Mouse (Mus musculus) gastrocnemius, postnatal 25 days (tissue): ENCODE results near the gene Ccl2. TPM values are rescaled to one million over a fixed set of nuclear protein-coding genes. Genes with fewer than 3 reads are reported as not detected.

Source experiments
- DNase-seq: peaks from one replicate; pipeline ENCODE4 v3.0.0; 2022
- long read RNA-seq, 2 experiments: library from polyadenylated mRNA; stranded (forward); transcript quantifications; one replicate each; pipeline ENCODE4 v2.0.0; 2021
- total RNA-seq, 2 experiments: library from RNA; stranded (reverse); gene quantifications; 1 replicate in 1 of 2; 2 replicates in 1 of 2; pipeline ENCODE4 v1.2.3; 2021

Gene Ccl2
- total RNA-seq: under 1 TPM; 0.35 to 0.46 TPM
- long read RNA-seq, experiment 1, partial matches to known transcripts: 0 of 3 reads
- long read RNA-seq, experiment 1, other reads (novel, unspliced or antisense): 0 of 3 reads
- long read RNA-seq, experiment 2, partial matches to known transcripts: 0 of 1 reads
- long read RNA-seq, experiment 2, other reads (novel, unspliced or antisense): 0 of 1 reads

DNA sequence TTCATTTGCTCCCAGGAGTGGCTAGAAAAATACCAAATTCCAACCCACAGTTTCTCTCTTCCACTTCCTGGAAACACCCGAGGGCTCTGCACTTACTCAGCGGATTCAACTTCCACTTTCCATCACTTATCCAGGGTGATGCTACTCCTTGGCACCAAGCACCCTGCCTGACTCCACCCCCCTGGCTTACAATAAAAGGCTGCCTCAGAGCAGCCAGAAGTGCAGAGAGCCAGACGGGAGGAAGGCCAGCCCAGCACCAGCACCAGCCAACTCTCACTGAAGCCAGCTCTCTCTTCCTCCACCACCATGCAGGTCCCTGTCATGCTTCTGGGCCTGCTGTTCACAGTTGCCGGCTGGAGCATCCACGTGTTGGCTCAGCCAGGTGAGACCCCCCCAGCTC is at the start of gene Ccl2:
Ccl2 (plus strand) TSS at position 216 of the 400 bp plus-strand sequence.
- peak; percentile 83 for DNase-seq

DNA sequence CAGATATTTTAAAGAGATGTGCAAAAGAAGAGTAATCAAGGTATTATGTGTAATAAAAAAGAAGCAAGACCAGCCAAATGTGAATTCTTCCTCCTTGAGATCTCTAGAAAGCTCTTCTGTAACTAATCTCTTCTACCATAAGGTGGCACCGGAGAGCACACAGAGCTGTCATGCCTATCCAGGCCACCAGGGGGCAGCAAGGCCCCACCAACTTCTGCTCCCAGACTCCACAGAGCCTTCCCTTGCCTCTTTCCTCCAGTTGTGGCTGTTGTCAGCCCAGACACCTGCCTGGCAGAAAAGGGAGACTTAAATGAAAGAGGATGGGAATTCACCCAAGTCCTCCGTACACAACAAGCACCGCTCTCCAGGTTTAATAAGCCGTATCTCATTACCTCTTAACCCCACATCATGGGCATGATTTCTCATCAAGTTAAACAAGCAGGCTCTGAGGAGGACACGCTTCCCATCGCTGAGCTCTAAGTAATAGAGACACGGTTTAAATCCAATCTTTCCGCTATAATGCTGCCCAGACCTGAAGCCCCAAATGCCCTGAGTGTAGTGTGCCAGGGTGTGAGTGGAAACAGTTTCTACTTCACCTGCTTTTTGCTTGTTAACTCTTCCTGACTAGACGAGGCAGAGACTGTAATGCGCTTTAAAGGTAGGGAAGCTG is 39.1 kb upstream of the Ccl2 start:
- peak; percentile 36 for DNase-seq

DNA sequence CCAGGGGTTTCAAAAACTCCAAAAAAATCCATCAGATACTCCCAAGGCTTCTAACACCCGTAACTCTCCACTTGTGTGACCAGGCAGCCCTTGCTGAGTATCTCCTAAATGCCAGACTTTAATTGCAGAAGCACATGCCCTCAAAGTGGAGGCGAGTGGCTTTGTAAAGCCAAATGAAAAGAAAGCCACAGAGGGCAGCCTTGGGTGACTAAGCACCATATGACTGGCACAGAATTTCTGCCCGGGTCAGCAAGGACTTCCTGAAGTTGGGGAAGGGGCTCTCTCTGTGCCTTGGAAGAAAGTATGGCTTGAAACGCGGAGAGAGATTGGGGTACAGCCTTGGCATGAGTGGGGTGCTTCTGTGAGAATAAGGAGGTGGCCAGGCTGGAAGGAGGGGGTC is 38.3 kb upstream of the Ccl2 start:
- no peak for DNase-seq

DNA sequence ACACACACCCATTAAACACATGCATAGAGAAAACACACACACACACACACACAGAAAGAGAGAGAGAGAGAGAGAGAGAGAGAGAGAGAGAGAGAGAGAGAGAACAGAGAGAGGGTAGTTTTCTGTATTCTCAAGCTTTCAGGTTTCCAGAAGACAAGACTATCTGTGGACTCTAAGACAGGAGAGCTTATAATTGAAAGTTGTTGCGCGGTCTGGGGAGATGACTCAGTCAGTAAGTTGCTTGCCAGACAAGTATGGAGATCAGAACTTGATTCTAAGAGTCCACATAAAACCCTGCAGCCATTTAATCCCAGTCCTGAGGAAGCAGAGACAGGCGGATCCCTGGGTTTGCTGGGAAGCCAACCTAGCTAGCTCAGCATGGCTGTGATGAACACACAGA is 36.7 kb upstream of the Ccl2 start:
- DNase-seq: no peak

DNA sequence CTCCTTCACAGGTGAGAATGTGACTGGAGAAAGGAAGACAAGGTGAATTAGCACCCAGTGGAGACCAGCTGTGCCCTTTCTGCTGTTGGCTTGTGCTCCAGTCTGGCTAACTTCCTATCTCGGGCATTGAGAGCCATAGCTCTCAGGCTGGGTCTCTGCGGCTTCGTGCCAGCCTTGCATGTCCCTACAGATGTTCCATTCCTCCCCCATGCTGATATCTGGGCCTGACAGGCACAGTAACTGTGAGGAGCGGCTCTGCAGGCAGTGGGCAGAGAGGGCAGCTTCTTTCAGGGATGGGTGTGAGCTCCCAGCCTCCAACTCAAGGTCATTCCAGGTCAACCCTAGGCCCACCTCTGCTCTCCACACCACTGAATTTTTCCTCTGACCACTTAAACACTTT is 35.9 kb upstream of the Ccl2 start:
- DNase-seq: no peak

DNA sequence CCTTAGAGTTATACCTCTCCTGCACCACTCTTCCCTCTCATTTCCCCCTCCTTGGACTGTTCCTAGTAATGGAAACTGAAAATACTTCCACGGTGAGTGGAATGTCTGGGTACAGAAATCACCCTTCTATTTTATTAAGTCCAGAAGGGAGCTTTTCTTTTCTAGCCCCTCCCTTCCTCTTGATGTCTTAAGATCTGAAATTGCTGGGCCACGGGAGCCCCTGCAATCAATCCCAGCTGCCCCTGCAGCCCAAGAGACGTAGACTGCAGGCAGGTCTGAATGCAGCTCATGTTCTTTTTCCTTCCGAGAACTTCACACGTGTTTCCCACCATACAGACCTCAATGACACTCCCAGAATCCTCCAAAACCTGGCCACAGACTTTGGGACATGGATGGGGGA is 34.8 kb upstream of the Ccl2 start:
- no peak for DNase-seq

DNA sequence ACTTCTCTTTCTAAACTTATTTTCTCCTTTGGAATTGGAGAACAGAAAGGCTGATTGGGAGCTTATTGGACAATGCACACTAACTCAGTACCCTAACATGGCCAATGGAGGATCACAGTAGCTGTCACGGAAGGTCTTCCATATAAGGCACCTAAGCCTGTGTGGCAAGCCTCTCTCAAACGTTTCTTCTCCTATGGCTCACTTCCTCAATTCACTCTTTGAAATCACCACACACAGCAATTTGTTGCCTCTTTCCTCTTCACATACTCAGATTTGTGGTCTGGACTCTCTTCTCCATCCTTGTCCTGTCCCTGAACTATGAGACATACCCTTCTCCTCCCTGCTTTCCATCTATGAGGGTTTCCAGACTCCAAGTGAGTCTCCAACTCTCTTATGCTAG is 30.6 kb upstream of the Ccl2 start:
- no peak for DNase-seq

DNA sequence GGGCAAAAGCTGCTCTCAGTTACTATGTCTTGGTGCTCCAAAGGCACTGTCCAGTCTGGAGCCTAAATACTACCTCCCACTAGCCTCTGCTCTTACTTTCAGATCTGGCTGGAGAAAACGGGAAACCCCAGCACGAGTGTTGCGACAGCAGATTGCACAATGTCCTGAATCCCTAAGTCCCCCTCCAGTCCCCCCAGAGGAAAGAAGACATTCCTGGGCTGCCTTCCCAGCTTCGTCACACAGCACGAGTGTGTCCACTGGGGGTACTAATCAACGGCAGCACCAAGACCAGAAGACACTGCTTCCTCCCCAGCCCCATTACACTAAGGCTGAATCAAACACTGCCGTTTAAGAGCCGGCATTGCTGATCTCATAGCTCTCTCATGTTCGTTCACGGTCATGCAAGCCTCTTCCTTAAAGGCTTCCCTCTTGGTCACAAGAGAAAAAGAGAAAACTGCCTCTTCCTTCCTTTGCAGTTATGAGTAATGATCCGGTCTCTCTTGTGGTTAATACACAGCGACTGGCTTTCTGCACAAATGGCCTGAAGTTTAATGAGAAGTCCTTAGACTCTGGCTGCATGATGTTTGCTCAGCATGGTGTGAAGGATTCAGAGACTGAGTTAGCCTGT is 28.5 kb upstream of the Ccl2 start:
- peak; percentile 78 for DNase-seq

DNA sequence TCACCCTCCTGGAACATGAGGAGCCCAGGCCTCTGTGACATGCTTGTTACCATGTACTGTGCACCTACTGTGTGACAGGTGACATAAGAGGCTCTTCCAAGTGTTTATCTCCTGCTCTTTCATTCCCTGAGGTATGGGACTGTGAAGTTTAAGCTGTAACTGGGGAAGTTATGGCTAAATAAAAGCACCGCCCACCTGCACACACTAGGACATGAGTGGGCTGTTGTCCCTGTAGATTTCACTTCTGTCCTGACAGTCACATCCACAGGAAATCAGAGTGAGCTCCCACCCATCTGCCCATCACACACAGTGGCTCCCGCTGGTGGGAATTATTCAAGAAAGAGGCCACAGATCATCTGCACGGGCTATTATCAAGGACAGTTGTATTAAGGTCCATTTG is 25.3 kb upstream of the Ccl2 start:
- DNase-seq: no peak

DNA sequence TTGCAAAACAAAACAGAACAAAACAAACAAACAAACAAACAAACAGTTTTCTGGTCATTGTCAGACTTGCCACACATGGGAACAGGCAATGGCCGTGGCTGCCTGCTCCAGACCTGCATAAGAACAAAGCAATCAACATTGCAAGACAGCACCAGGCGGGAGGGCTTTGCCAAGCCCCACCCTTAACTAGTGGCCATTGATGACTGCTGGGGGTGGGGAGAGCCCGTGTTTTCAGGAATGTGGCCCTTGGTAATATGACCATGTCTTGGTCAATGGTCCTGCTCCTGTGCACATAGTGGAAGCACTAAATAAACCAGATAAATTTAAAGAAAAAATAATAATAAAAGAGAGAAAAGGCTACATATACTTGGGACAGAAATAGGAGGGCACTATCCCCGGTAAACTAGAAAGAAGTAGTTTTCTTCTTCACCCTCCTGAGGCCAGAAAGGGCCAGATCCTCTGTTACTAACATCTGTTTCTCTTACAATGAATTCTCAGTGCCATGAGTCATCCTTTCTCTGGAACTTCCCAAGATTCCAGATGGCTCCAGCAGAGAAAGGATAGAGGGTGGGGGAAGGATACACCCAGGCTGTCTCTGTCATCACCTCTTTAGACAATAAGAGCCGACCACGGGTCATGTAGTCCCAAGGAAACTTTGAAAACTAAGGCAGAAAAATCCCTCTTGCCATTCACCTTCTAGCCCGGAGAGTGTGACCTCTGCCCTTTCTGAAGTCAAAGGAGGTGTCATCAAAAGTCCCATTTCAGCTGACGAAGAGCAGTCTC is 23.8 kb upstream of the Ccl2 start:
- DNase-seq: peak; percentile 32

DNA sequence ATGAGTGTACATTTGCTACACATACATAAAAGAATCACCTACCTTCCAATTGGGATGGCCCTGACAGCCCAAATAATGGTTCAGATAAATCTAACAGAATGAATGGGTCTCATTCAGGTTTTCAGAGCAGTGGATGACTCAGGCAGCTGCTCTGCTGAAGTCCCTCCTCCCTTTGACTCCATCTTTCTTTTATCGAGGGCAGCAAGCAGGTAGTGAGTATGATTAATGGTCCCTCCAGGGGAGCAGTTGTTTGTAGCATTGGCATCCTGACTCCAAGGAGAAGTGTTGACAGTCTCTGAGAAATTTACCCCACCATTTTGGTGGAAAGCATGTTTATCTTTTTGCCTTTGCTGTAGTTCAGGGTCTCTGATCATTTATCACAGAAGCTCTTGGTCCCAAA is 21.6 kb upstream of the Ccl2 start:
- DNase-seq: no peak

DNA sequence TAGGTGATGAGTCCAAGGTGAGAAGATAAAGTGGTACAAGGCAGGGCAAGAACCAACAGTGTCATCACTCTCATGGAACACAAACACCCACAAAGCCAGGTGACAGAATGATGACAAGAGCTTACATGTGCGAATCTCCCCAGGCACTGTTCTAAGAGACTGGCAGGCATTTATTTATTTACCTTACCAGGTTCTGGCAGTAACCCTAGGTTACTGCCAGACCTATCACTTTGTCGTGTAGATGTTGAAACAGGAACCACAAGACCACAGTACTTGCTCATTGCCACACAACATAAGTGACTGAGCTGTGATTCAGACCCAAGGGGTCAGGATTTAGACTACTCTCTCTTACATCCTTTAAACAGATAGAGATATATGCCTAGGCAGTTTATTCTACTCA is 20.3 kb upstream of the Ccl2 start:
- no peak for DNase-seq

DNA sequence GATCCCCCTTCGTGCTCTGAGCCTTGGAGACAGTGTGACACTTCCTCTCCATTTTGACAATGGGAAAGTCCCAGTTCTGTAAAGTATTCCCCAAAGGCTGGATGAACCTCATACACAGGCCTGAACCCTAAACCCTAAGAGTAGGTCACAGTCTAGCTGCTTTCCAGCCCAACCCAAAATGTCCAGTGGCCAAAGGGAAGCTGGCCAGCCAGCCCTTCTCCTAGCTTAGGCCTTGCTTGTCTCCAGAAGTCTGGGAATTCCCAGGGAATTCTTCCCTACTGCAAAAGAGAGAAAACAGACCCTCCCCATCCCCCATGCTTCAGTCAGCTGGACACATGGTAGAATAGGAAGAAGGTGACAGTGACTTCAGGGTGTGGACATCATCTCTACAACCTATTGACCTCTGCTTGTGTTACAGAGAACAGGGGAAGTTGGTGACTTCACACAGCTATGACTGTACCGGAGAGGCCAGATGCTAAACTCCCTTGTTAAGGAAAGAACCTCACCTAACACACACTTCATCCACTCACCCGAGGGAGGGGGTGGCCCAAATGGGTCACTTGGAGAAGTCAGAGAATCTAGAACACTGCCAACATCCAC is 19.1 kb upstream of the Ccl2 start:
- DNase-seq: peak; percentile 31

DNA sequence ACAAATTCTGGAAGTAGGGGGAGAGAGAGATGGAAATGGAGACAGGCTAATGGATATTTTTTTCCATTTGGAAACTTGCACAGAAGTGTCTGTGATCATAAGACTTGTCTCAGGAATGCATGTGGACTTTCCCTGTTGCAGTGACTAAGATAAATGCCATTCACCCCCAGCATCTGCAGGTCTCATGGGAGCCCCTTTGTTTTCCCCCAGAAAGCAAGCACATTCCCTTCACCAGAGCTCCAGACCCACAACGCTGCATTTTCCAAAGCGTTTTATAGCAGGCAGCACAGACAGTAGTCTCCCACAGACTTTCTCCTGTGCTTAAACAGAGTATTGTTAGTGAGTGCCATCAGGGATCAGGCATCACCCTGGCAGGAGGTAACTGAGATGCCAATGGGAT is 16.0 kb upstream of the Ccl2 start:
- no peak for DNase-seq

DNA sequence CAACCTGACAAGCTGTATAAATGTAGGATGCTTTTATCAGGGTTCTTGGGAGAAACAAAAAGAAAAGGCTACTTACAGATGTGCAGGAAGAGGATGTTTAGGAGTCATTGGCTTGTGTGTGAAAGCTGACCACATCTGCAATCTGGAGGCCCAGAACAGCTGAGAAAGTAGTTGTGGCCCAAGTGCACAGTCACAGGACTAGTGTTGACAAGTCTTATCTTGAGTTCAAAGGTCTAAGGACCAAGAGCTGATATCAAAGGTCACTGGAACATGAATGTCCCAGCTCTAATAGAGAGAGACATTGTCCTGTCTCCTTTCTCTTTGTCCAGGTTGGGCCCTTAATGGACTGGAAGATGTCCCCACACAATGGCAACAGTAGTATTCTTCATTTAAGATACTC is 15.6 kb upstream of the Ccl2 start:
- no peak for DNase-seq

DNA sequence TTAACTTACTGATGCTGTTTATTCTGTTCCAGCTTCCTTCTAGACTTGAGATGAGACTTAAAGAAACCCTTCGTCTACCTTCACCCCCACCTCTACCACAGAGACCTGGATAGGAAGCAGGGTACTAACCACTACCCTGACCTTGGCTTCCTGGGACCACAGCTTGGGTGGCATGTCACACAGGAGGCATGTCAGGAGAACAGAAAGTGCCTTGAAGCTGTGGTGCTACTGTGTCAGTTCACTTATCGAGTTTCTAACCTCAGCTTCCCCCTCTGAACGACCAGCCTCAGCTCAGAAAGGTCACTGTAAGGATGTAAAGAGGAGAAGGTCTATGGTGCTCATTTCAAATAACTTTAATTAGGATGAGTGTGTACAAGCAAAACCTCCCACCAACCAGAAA is 14.0 kb upstream of the Ccl2 start:
- no peak for DNase-seq

DNA sequence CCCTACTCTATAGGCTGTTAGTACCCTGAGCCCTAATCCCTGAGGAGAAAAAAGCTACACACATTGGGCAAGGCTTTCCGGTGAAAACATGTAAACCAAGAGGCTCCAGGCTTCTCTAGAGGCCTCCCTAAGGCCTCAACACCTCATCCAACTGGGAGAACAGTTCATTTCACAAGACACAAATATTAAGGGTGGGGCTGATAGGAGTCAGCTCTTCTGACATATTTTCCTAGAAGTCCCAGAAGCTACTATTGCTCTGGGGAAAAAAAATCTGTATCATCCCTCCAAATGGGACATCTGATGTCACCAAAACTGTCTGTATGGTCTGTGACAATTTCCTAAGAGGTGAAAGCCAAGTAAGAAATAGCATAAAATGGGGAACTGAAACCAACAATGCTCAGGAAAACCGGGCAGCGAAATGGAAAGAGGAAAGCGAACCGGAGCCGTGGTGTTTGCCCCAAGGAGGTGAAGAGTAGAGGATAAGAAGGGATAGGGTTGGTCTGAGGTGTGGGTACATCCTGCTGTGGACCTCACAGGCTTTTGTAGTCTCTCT is 12.8 kb upstream of the Ccl2 start:
- no peak for DNase-seq

DNA sequence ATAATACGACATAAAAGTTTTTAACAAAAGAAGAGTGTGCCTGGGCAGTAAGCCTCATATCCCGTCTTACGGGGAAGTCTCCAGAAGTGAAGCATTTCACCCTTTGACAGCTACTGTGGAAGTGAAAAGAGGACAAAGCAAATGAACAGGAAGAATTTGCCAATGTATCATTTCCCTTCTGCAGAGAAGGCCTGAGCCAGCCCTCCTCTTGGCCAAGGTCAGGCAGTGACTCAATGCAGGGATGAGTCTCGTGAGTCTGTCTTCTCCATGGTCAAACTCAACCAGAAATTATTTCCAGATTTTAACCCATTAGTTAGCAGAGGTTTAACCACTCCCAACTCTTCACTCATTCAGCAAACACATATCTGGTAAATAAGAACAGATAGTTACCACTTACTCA is 11.6 kb upstream of the Ccl2 start:
- no peak for DNase-seq

DNA sequence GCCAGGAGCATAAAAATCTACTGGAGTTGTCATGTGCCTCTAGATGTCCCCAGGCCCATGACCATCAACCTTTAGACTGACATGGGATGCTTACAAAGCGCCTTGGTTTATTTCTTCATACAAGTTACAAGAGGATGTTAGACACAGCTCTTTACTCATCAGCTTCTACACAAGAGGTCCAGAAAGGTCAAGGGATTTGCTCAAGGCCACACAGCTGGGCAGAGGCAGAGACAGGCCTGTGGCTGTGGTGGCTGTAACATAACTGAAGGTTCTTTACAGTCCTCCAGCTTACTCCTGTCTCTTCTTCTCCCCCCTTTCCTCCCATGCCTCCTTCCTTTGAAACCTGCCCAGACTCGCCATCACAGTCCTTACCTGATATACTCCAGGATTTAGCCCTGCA is 5.2 kb upstream of the Ccl2 start:
- no peak for DNase-seq

DNA sequence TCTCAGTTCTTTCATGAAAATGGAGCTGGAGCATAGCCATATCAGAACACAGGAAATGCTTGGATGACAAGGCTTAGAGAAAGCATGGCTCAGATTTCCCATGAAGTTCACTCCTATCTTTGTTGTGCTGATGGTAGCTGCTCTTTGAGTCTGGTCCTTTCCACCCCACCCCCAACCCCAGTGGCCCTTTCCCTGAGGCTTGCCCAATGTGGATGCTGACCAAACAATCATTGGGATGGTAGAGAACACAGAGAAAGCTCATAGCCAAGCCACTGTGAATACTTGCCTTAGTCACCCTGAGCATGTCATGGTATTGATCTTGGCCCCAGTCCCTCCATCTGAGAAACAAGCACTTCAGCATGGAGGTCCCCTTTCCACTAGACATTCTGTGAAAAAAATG is 3.2 kb upstream of the Ccl2 start:
- no peak for DNase-seq

DNA sequence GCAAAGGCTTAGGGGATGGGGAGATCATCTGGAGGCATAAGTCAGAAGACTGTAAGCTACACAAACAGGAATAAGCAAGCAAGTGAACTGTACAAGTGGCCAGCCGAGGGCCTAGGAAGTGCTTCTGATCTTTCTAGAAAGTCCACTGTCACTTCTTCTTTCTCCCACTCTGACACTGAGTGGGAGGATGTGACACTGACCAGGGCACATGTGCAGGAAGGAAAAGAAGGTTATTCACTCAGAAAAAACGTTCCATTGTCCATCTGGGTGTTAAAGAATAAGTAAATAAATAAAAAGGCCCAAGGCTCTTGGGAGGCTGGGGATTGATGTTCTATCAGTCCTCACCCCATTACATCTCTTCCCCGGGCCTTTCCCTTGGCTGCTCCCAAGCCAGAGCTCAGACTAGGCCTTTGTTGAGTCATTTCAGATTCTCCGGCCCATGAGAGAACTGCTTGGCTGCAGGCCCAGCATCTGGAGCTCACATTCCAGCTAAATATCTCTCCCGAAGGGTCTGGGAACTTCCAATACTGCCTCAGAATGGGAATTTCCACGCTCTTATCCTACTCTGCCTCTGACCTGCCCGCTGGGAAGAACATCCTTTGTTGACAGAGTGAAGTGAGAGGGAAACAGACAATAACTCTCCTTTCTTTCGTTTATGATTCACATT is 2.6 kb upstream of the Ccl2 start:
- peak; percentile 87 for DNase-seq

DNA sequence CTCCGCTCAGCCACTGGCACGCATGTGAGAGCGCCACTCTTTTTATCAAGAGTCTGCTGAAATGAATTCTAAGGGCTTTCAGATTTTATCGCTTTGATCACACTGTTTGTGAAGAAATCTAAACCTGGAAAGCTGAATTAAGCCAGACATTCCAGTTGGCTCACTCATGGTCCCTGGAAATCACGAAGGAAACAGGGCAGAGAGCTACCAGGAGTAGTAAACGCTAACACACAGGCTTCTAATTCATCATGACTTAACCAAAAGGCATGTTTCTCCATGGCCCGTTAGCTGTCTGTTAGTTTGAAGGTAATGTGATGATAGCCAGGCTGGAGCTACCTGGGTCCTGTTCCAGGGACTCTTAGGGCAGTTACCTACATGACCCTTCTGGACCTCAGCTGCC is 925 bp upstream of the Ccl2 start:
- no peak for DNase-seq
